Mouse (Mus musculus): Measurements from ENCODE around the gene Tmem273. TPM values are rescaled to one million over a fixed set of nuclear protein-coding genes. Genes with fewer than 3 reads are reported as not detected.

Gene Tmem273
- polyA plus RNA-seq, 1 experiment from 2014 or later: 0.46 TPM

DNA sequence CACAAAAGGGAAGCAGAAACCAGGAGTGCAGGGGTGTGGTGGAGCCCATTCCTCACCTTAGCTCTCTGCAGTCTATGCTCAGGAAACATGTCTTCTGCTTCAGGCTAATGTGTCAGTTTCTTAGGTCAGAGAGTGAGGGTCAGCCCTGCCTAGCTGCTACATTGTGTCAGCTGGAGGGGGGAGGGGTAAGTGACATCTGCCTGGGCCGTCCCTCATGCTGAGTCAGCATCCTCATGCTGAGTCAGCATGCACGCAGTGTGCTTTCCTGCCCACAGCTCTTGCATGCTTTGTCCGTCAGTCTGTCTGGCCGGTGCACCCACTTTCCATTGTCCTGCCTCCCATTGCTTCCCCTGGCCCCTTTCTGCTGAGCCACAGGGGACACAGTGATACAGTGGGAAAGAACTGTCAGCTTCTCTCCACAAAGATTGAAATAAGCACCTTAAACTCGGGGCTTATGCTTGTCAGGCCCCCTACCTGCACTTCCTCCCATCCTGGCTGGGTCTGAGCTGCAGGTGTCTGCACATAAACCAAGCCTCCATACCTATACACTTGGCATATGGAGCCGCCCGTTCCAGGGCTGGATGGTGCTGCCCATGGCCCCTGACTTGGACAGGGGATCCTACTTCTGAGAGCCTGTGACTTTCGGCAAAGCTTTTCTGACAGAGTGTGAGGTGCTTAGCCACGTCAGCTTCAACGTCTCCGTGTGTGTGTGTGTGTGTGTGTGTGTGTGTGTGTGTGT is 74.2 kb downstream of the Tmem273 start:
- Histone ChIP-seq H3K4me1 (ENCODE audit: control insufficient read depth, insufficient read depth, low read length) (0 out of 2 replicates have a peak, but pooled peaks cover 4% of the 10 kb centered on the region), H3K36me3 (ENCODE audit: control insufficient read depth, insufficient read depth, low read length) (no peaks in the 10 kb centered on the region), H3K9ac (replicated peaks; ENCODE audit: low read depth, low read length) (no peak overlapping the region), H3K9me3 (ENCODE audit: control insufficient read depth, low read length) (no peaks in the 10 kb centered on the region), H3K4me3 (ENCODE audit: low read depth, low read length) (no peak overlapping the region), H3K27me3 (ENCODE audit: control insufficient read depth, insufficient read depth, low read length) (no peaks in the 10 kb centered on the region), H3K27ac (ENCODE audit: low read depth, low read length) (no peak overlapping the region), H3K4me2 (ENCODE audit: low read depth, low read length) (no peak overlapping the region)
- no peak for ATAC-seq (ENCODE audit: low read depth)
- WGBS: 62% methylated on average over 11 of the region's 11 CpGs

DNA sequence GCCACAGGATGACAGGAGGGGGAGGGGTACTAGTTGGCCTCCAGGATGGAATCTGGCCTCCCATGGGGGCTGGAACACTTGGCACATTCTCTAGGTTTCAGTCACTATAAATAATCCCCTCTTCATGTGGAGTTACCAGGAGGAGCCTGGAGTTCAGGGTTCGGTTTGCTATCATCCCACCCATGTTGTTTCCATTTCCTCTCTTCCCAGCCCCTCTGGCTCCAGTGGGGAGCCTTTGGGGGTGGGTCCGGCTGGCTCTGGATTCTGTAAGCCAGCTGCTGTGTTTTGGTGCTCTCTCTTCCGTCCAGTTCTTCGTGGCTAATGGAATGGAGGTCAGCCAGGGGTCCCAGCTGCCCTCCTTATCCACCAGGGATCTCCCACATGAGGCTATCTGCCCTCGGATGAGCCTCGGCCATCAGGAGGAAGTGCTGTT is 75.4 kb downstream of the Tmem273 start:
- no peak overlapping the region for H3K9ac ChIP-seq (replicated peaks; ENCODE audit: low read depth, low read length)
- H3K4me3 ChIP-seq (ENCODE audit: low read depth, low read length): no peak overlapping the region
- no peak overlapping the region for H3K4me2 ChIP-seq (ENCODE audit: low read depth, low read length)
- no peaks in the 10 kb centered on the region for H3K9me3 ChIP-seq (ENCODE audit: control insufficient read depth, low read length)
- 0 out of 2 replicates have a peak, but pooled peaks cover 4% of the 10 kb centered on the region for H3K4me1 ChIP-seq (ENCODE audit: control insufficient read depth, insufficient read depth, low read length)
- WGBS: 32% methylated on average over 6 of the region's 6 CpGs
- no peaks in the 10 kb centered on the region for H3K36me3 ChIP-seq (ENCODE audit: control insufficient read depth, insufficient read depth, low read length)
- H3K27me3 ChIP-seq (ENCODE audit: control insufficient read depth, insufficient read depth, low read length): no peaks in the 10 kb centered on the region
- H3K27ac ChIP-seq (ENCODE audit: low read depth, low read length): no peak overlapping the region
- ATAC-seq (ENCODE audit: low read depth): no peak

DNA sequence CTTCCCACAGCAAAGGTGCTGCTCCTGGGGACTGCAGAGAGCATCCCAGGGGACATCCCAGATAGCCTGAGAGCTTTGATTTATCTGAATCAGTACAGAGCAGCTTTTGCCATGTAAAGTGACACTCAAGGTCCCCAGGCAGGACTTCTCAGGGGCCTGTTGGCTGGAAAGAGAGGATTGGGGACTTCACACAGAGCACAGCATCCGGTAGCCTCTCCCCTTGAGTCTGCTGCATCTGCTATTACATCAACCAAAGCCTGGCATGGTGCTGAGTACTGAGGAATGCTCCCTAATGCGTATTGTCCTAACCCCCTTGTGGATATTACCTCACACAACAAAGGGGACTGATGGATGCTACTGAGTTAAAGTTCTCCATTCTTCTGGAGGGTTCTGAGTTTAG is 75.9 kb downstream of the Tmem273 start:
- H3K27ac ChIP-seq (ENCODE audit: low read depth, low read length): no peak overlapping the region
- H3K27me3 ChIP-seq (ENCODE audit: control insufficient read depth, insufficient read depth, low read length): no peaks in the 10 kb centered on the region
- H3K4me1 ChIP-seq (ENCODE audit: control insufficient read depth, insufficient read depth, low read length): 0 out of 2 replicates have a peak, but pooled peaks cover 4% of the 10 kb centered on the region
- ATAC-seq (ENCODE audit: low read depth): no peak
- no peak overlapping the region for H3K9ac ChIP-seq (replicated peaks; ENCODE audit: low read depth, low read length)
- no peaks in the 10 kb centered on the region for H3K9me3 ChIP-seq (ENCODE audit: control insufficient read depth, low read length)
- H3K4me3 ChIP-seq (ENCODE audit: low read depth, low read length): no peak overlapping the region
- no peaks in the 10 kb centered on the region for H3K36me3 ChIP-seq (ENCODE audit: control insufficient read depth, insufficient read depth, low read length)
- H3K4me2 ChIP-seq (ENCODE audit: low read depth, low read length): no peak overlapping the region
- WGBS: 43% methylated on average over 2 of the region's 2 CpGs

DNA sequence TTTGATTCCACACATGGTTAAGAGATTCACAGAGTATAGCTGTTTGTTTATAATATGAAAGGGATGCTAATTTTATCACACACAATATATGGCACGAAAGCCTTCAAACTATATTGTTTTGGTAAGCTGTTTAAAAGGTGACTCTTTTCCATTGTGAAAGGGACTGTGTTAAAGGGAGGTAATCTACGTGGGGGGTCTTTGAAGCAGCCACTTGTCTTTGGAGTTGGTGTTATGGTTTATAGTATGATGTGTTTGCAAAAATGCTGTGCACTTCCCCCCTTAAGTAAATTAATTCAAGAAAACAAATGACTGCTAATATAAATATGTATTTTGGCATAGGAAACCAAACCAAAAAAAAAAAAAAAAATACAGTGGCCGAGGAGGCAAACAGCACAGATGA is 79.6 kb downstream of the Tmem273 start:
- WGBS: 83% methylated on average over 3 of the region's 3 CpGs
- H3K4me3 ChIP-seq (ENCODE audit: low read depth, low read length): no peak overlapping the region
- no peaks in the 10 kb centered on the region for H3K9me3 ChIP-seq (ENCODE audit: control insufficient read depth, low read length)
- H3K27me3 ChIP-seq (ENCODE audit: control insufficient read depth, insufficient read depth, low read length): no peaks in the 10 kb centered on the region
- no peak overlapping the region for H3K9ac ChIP-seq (replicated peaks; ENCODE audit: low read depth, low read length)
- H3K4me1 ChIP-seq (ENCODE audit: control insufficient read depth, insufficient read depth, low read length): 0 out of 2 replicates have a peak, but pooled peaks cover 4% of the 10 kb centered on the region
- H3K36me3 ChIP-seq (ENCODE audit: control insufficient read depth, insufficient read depth, low read length): no peaks in the 10 kb centered on the region
- no peak for ATAC-seq (ENCODE audit: low read depth)
- no peak overlapping the region for H3K27ac ChIP-seq (ENCODE audit: low read depth, low read length)
- no peak overlapping the region for H3K4me2 ChIP-seq (ENCODE audit: low read depth, low read length)

Other genes starting within 250 kb of the Tmem273 start
- gene Prrxl1, start 186.6 kb upstream of the Tmem273 start, polyA plus RNA-seq (2014; fragmentation: Nextera tagmentation; extraction: Ambion mirVana): 110 and 123 TPM in 2 replicates
- 0.21 and 0.26 TPM in 2 replicates for gene 3425401B19Rik, start 100.7 kb upstream of the Tmem273 start, polyA plus RNA-seq (2014; fragmentation: Nextera tagmentation; extraction: Ambion mirVana)
- not detected in 2 replicates for gene Fam170b, start 48.0 kb downstream of the Tmem273 start, polyA plus RNA-seq (2014; fragmentation: Nextera tagmentation; extraction: Ambion mirVana)
- gene Vstm4, start 70.8 kb downstream of the Tmem273 start, polyA plus RNA-seq (2014; fragmentation: Nextera tagmentation; extraction: Ambion mirVana): 5.2 and 13.6 TPM in 2 replicates
- 0.31 and 0.46 TPM in 2 replicates for gene Lrrc18, start 205.4 kb downstream of the Tmem273 start, polyA plus RNA-seq (2014; fragmentation: Nextera tagmentation; extraction: Ambion mirVana)